In genomic region chr11:84079887-84080286, GRCm38 (mm10) we compare ENCODE assay signal across 18 mouse cellular contexts. TPM values are rescaled to one million over a fixed set of nuclear protein-coding genes. Genes with fewer than 3 reads are reported as not detected.
DNase-seq lines count a peak whose midpoint lies in the region; ATAC-seq and TF ChIP-seq lines count a peak whose summit lies in the region.
"Had no signal": no experiment of that assay in that cellular context is flagged by ENCODE, and none has a peak within 500 bp of the region (broad histone marks: within the 10 kb centered on the region; RNA-seq: fewer than 3 reads in every experiment).

No protein-coding gene starts in this region.

- no peaks in the 10 kb centered on the region for H3K79me2 ChIP-seq in myocyte (ENCODE audit: control insufficient read depth, insufficient read depth)

- TF ChIP-seq CTCF in left cerebral cortex, adult 2 months (IDR thresholded peaks at IDR 0.05), result no peak

- H3K4me3 ChIP-seq in heart, embryonic 16.5 days (ENCODE audit: low read length), result no peak overlapping the region
- no peak overlapping the region for H3K4me3 ChIP-seq in left cerebral cortex, adult 2 months
- H3K4me3 ChIP-seq in lung, embryonic 15.5 days, result no peak overlapping the region
- no peak overlapping the region for H3K4me3 ChIP-seq in myocyte
- H3K4me3 ChIP-seq: limb, embryonic 10.5 days; midbrain, embryonic 13.5 days had no signal

- peak overlapping the region; percentile 41 for H3K27ac ChIP-seq in heart, embryonic 16.5 days (ENCODE audit: low read length)
- H3K27ac ChIP-seq in left cerebral cortex, adult 2 months, result peak overlapping the region; percentile 57
- H3K27ac ChIP-seq in lung, embryonic 15.5 days, result peak overlapping the region; percentile 62
- H3K27ac ChIP-seq: hindbrain, embryonic 14.5 days; limb, embryonic 10.5 days; midbrain, embryonic 13.5 days had no signal

- H3K4me2 ChIP-seq in heart, embryonic 16.5 days (ENCODE audit: low read depth, low read length), result no peak overlapping the region
- H3K4me2 ChIP-seq in lung, embryonic 15.5 days, result no peak overlapping the region
- H3K4me2 ChIP-seq in myocyte (ENCODE audit: low read depth), result peak overlapping the region; percentile 33
- H3K4me2 ChIP-seq: hindbrain, embryonic 14.5 days; liver, embryonic 11.5 days; midbrain, embryonic 13.5 days had no signal

- peaks cover 18% of the 10 kb centered on the region for H3K4me1 ChIP-seq in heart, embryonic 16.5 days (ENCODE audit: control insufficient read depth, insufficient read depth, low read length)
- H3K4me1 ChIP-seq in lung, embryonic 15.5 days, result peaks cover 25% of the 10 kb centered on the region
- H3K4me1 ChIP-seq: limb, embryonic 10.5 days; midbrain, embryonic 13.5 days had no signal

- peaks cover 23% of the 10 kb centered on the region for H3K36me3 ChIP-seq in heart, embryonic 16.5 days (ENCODE audit: control insufficient read depth, insufficient read depth)
- peaks cover 14% of the 10 kb centered on the region; the same call in 1 of the 2 replicates for H3K36me3 ChIP-seq in lung, embryonic 15.5 days
- peaks cover 8% of the 10 kb centered on the region for H3K36me3 ChIP-seq in myocyte (ENCODE audit: control insufficient read depth, insufficient read depth)

- DNase-seq in heart, postnatal 25 days (ENCODE audit: low spot score), result no peak
- DNase-seq in left cerebral cortex, adult 2 months (ENCODE audit: extremely low spot score in 1 of 2, low spot score in 2 of 2), result no peak
- no peak for DNase-seq in left cerebral cortex, adult 9 months (ENCODE audit: low spot score in 2 of 2)
- DNase-seq in testis, postnatal 14 days (ENCODE audit: low spot score), result no peak
- DNase-seq: adrenal gland, adult 2 months; cerebellum, adult 9-11 months; embryo, embryonic 11 days; right cerebral cortex, postnatal 4 days; thymus, postnatal 36 days had no signal

- ATAC-seq in heart, embryonic 16.5 days (replicated peaks; ENCODE audit: extremely low read depth, insufficient read depth, low FRiP score), result peak; percentile 76
- no peak for ATAC-seq in lung, embryonic 15.5 days (ENCODE audit: borderline replicate concordance, extremely low read depth, low FRiP score, low TSS enrichment)
- ATAC-seq: forebrain, embryonic 14.5 days; midbrain, embryonic 13.5 days had no signal

- no peak overlapping the region for H3ac ChIP-seq in myocyte (ENCODE audit: control insufficient read depth, insufficient read length)

- H3K9me3 ChIP-seq in heart, embryonic 16.5 days (replicated peaks; ENCODE audit: control insufficient read depth, low read length), result no peaks in the 10 kb centered on the region
- H3K9me3 ChIP-seq in lung, embryonic 15.5 days, result no peaks in the 10 kb centered on the region
- H3K9me3 ChIP-seq: limb, embryonic 10.5 days; midbrain, embryonic 13.5 days had no signal

- intact Hi-C loops in heart, postnatal 25 days (cut with DNase I), result no loop called here
- intact Hi-C loops in left cerebral cortex, adult 2 months (cut with DNase I), result no loop called here

- 42% methylated on average over 4 of the region's 4 CpGs for WGBS in heart, embryonic 16.5 days
- WGBS in lung, embryonic 15.5 days, result 51% methylated on average over 4 of the region's 4 CpGs

- no peak for TF ChIP-seq POLR2A in myocyte (IDR thresholded peaks at IDR 0.05; ENCODE audit: insufficient read length, low read depth)

- no peaks in the 10 kb centered on the region for H3K27me3 ChIP-seq in heart, embryonic 16.5 days (ENCODE audit: control insufficient read depth, insufficient read depth, low read length)
- H3K27me3 ChIP-seq in lung, embryonic 15.5 days, result no peaks in the 10 kb centered on the region
- no peaks in the 10 kb centered on the region for H3K27me3 ChIP-seq in myocyte (ENCODE audit: control insufficient read depth, insufficient read depth, insufficient read length)
- H3K27me3 ChIP-seq: CH12.LX; midbrain, embryonic 13.5 days had no signal

- H3K9ac ChIP-seq in heart, embryonic 16.5 days (ENCODE audit: low read length), result no peak overlapping the region
- H3K9ac ChIP-seq in lung, embryonic 15.5 days, result no peak overlapping the region
- H3K9ac ChIP-seq: hindbrain, embryonic 14.5 days; midbrain, embryonic 13.5 days had no signal

TF ChIP-seq in myocyte, 11 proteins besides CTCF, POLR2A, EP300 and RAD21:
- TF ChIP-seq CEBPB (IDR thresholded peaks at IDR 0.05; ENCODE audit: insufficient read depth, poor library complexity, severe bottlenecking) (no peak), TCF3 (IDR thresholded peaks at IDR 0.05; ENCODE audit: insufficient read length, low read depth) (no peak), SRF (IDR thresholded peaks at IDR 0.05; ENCODE audit: control insufficient read depth, insufficient read length, low read depth) (no peak), MYOG (IDR thresholded peaks at IDR 0.05; ENCODE audit: control insufficient read depth in 1 of 3, insufficient read depth in 1 of 3, insufficient read length in 2 of 3, low read depth in 2 of 3) (peak in 1 of 3 experiments; percentile 8), USF1 (IDR thresholded peaks at IDR 0.05; ENCODE audit: low read depth) (no peak), REST (IDR thresholded peaks at IDR 0.05; ENCODE audit: insufficient read depth, insufficient read length) (no peak), MAX (IDR thresholded peaks at IDR 0.05; ENCODE audit: low read depth) (no peak), POLR2AphosphoS2 (IDR thresholded peaks at IDR 0.05; ENCODE audit: insufficient read length, low read depth) (peak; percentile 22), TCF12 (IDR thresholded peaks at IDR 0.05; ENCODE audit: insufficient read depth, poor library complexity, severe bottlenecking) (no peak), MYOD1 (IDR thresholded peaks at IDR 0.05; ENCODE audit: control insufficient read depth in 1 of 3, insufficient read length in 2 of 3, low read depth in 2 of 3) (peak in 1 of 3 experiments; percentile 2), E2F4 (IDR thresholded peaks at IDR 0.05; ENCODE audit: insufficient read depth) (no peak)

RNA-seq across cellular contexts. Expression of gene Dusp14, which starts 10.8 kb away (rescaled TPM):
- polyA plus RNA-seq in heart, embryonic 16.5 days (2015; fragmentation: Nextera tagmentation; extraction: Ambion mirVana), result 6.3 and 7.2 TPM in 2 replicates
- under 1 TPM in 1 of 2 experiments, not detected in 1; 0.55 TPM for total RNA-seq in heart, postnatal 25 days (2021)
- 10 to 100 TPM; 80.7 to 92.7 TPM for total RNA-seq in left cerebral cortex, adult 2 months (2021)
- 20.7 and 24.3 TPM in 2 replicates for polyA plus RNA-seq in lung, embryonic 15.5 days (2015; fragmentation: Nextera tagmentation; extraction: Ambion mirVana)
- 61.1 TPM for polyA plus RNA-seq in myocyte (2012; fragmentation: generic; extraction: Trizol)

RNA-seq across cellular contexts. Expression of gene Tada2a, which starts 49.5 kb away (rescaled TPM):
- 17.3 and 20.7 TPM in 2 replicates for polyA plus RNA-seq in heart, embryonic 16.5 days (2015; fragmentation: Nextera tagmentation; extraction: Ambion mirVana)
- 1 to 10 TPM; 7.0 TPM for total RNA-seq in heart, postnatal 25 days (2021)
- 10 to 100 TPM; 34.0 to 35.5 TPM for total RNA-seq in left cerebral cortex, adult 2 months (2021)
- polyA plus RNA-seq in lung, embryonic 15.5 days (2015; fragmentation: Nextera tagmentation; extraction: Ambion mirVana), result 33.2 and 33.6 TPM in 2 replicates
- polyA plus RNA-seq in myocyte (2012; fragmentation: generic; extraction: Trizol), result 12.4 TPM

RNA-seq across cellular contexts. Expression of gene Acaca, which starts 49.6 kb away (rescaled TPM):
- polyA plus RNA-seq in heart, embryonic 16.5 days (2015; fragmentation: Nextera tagmentation; extraction: Ambion mirVana), result 5.1 and 6.8 TPM in 2 replicates
- 10 to 100 TPM; 16.5 to 22.1 TPM for total RNA-seq in heart, postnatal 25 days (2021)
- 10 to 100 TPM; 80.8 to 81.2 TPM for total RNA-seq in left cerebral cortex, adult 2 months (2021)
- 11.7 and 14.6 TPM in 2 replicates for polyA plus RNA-seq in lung, embryonic 15.5 days (2015; fragmentation: Nextera tagmentation; extraction: Ambion mirVana)
- 49.9 TPM for polyA plus RNA-seq in myocyte (2012; fragmentation: generic; extraction: Trizol)
